Mouse (Mus musculus) liver, embryonic 16.5 days (tissue): ENCODE measurements around the gene Kctd3. TPM values are rescaled to one million over a fixed set of nuclear protein-coding genes. Genes with fewer than 3 reads are reported as not detected.

ENCODE experiments used
- ATAC-seq: fragments of 200-750 bp; cut with Nextera tagmentation; 2 replicates; pipeline ENCODE4 v1.8.0; 2017; ENCODE audit warnings: low read depth, mild to moderate bottlenecking, moderate number of reproducible peaks, moderate library complexity
- H3K27ac ChIP-seq: fragments of 300-500 bp; sonication (generic); 2 replicates; pipeline ENCODE4 v1.5.1; 2014; ENCODE audit warnings: mild to moderate bottlenecking, low read length
- H3K27me3 ChIP-seq: fragments of 300-500 bp; sonication (generic); 2 replicates; pipeline ENCODE4 v1.6.1; 2014; ENCODE audit warnings: low read depth, low read length, mixed read lengths; ENCODE audit not compliant: control insufficient read depth, insufficient read depth
- H3K36me3 ChIP-seq: fragments of 300-500 bp; sonication (generic); 2 replicates; pipeline ENCODE4 v1.6.1; 2014; ENCODE audit warnings: mild to moderate bottlenecking; ENCODE audit not compliant: control insufficient read depth, insufficient read depth
- H3K4me1 ChIP-seq: fragments of 300-500 bp; sonication (generic); 2 replicates; pipeline ENCODE4 v1.6.1; 2014; ENCODE audit warnings: low read depth, low read length, mixed read lengths; ENCODE audit not compliant: control insufficient read depth
- H3K4me2 ChIP-seq: fragments of 300-500 bp; sonication (generic); 2 replicates; pipeline ENCODE4 v1.6.1; 2014; ENCODE audit warnings: low read depth, low read length, mixed read lengths
- H3K4me3 ChIP-seq: fragments of 300-500 bp; sonication (generic); 2 replicates; pipeline ENCODE4 v1.5.1; 2014; ENCODE audit warnings: low read depth, mild to moderate bottlenecking, low read length
- H3K9ac ChIP-seq: fragments of 300-500 bp; sonication (generic); 2 replicates; pipeline ENCODE4 v1.6.1; 2014; ENCODE audit warnings: low read depth, low read length
- H3K9me3 ChIP-seq: fragments of 300-500 bp; sonication (generic); replicated peaks from 2 replicates; pipeline ENCODE4 v1.6.1; 2016; ENCODE audit warnings: low read length; ENCODE audit not compliant: control insufficient read depth
- WGBS: fragments of 180-500 bp; shearing (Covaris S2); extraction: QIAGEN DNeasy Blood & Tissue Kit; methylation state at CpG from one replicate; pipeline ENCODE4 v1.1.7; 2014; ENCODE audit not compliant: insufficient replicate concordance; 5-methylcytosine and 5-hydroxymethylcytosine counted together
- polyA plus RNA-seq: library from polyadenylated mRNA; unstranded; fragments of >200 nt; fragmentation: Nextera tagmentation; extraction: Ambion mirVana; gene quantifications from 2 replicates; pipeline ENCODE4 v1.2.1, GENCODE M21; 2015

Kctd3 gene
- polyA plus RNA-seq, 1 experiment from 2014 or later: 9.3 TPM

DNA sequence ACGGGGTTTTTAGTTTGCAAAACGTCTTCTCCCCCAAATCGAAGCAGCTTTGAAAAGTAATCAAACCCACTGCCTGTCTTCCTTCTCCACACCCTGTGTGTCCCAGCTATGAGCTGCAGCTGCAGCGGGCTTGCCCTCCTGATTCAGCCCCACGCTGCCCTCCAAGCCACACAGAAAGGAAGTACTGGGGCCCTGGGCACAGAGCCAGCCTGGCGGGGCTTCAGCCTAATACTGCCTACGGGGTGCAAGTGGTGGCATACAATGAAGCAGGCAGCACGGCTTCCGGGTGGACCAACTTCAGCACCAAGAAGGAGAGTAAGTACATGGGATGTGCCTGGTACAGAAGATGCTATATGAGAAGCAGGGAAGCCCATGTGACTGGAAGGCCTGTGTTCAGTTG, 59.4 kb downstream of the Kctd3 start:
- no peak overlapping the region for H3K9ac ChIP-seq
- no peaks in the 10 kb centered on the region for H3K36me3 ChIP-seq
- peaks cover 3% of the 10 kb centered on the region; the same call in 1 of the 2 replicates for H3K4me1 ChIP-seq
- WGBS: 56% methylated on average over 9 of the region's 9 CpGs
- no peak for ATAC-seq
- H3K27ac ChIP-seq: no peak overlapping the region
- no peak overlapping the region for H3K4me3 ChIP-seq
- no peaks in the 10 kb centered on the region for H3K9me3 ChIP-seq
- H3K4me2 ChIP-seq: no peak overlapping the region
- no peaks in the 10 kb centered on the region for H3K27me3 ChIP-seq

DNA sequence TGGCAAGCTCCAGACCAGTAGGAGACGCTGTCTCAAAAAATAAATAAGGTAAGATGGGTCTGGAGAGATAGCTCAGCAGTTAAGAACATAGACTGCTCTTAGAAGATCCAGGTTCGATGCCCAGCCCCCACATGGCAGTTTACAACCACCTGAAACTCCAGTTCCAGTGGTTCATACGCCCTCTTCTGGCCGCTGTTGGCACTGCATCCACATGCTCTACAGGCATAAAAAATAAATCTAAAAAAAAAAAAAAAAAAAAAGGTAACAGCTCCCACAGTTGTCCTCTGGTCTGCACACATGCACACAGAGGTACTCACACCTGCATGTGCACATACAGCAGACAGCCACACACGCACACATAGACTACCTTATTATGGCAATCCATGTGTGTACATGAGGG, 59.8 kb downstream of the Kctd3 start:
- Histone ChIP-seq H3K4me1 (peaks cover 3% of the 10 kb centered on the region; the same call in 1 of the 2 replicates), H3K4me3 (no peak overlapping the region), H3K36me3 (no peaks in the 10 kb centered on the region), H3K9ac (no peak overlapping the region), H3K27me3 (no peaks in the 10 kb centered on the region), H3K4me2 (no peak overlapping the region), H3K27ac (no peak overlapping the region), H3K9me3 (no peaks in the 10 kb centered on the region)
- ATAC-seq: no peak
- WGBS: 48% methylated on average over 5 of the region's 5 CpGs

DNA sequence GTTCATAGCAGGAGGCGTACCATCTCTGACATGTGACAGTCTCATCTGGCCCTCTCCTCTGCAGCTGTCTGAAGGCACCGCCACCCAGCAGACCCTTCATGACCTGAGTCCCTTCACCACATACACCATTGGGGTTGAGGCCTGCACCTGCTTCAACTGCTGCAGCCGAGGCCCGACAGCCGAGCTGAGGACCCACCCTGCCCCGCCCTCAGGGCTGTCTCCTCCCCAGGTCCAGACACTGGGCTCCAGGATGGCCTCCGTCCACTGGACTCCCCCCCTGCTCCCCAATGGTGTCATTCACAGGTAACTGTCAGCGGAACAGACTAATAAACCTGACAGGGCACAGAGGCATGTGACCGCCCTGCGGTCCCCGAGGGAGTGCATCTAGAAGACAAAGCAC, 60.8 kb downstream of the Kctd3 start:
- peaks cover 3% of the 10 kb centered on the region; the same call in 1 of the 2 replicates for H3K4me1 ChIP-seq
- 75% methylated on average over 11 of the region's 11 CpGs for WGBS
- no peak for ATAC-seq

DNA sequence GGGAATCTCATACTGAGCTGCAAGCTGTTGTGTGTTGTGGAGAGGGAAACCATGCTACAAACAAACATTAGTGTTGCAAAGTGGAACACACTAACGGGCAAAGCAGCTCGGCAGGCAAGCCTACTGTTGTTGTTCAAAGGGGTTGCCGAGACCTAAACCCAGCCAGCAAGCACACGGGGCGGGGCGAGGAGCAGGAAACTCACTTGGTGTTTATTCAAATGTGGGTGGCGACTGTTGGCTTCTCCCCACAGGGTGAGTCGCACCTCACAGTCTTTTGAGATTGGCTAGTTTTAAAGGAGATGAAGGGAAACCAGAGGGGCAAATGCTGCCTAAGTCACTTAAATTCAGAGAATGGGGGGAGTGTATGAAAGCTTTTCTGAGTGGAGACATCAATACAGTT, 62.3 kb downstream of the Kctd3 start:
- H3K9ac ChIP-seq: no peak overlapping the region
- H3K4me2 ChIP-seq: no peak overlapping the region
- no peaks in the 10 kb centered on the region for H3K27me3 ChIP-seq
- no peaks in the 10 kb centered on the region; the same call in 1 of the 2 replicates for H3K9me3 ChIP-seq
- 20% methylated on average over 8 of the region's 8 CpGs for WGBS
- no peak overlapping the region for H3K27ac ChIP-seq
- H3K36me3 ChIP-seq: no peaks in the 10 kb centered on the region
- peaks cover 3% of the 10 kb centered on the region; the same call in 1 of the 2 replicates for H3K4me1 ChIP-seq
- no peak for ATAC-seq
- H3K4me3 ChIP-seq: no peak overlapping the region

More for the DNA sequence above, 60.8 kb downstream of the Kctd3 start:
- H3K4me3 ChIP-seq: no peak overlapping the region
- no peaks in the 10 kb centered on the region for H3K27me3 ChIP-seq
- no peaks in the 10 kb centered on the region for H3K36me3 ChIP-seq
- H3K9me3 ChIP-seq: no peaks in the 10 kb centered on the region
- H3K4me2 ChIP-seq: no peak overlapping the region
- H3K27ac ChIP-seq: no peak overlapping the region
- H3K9ac ChIP-seq: no peak overlapping the region

DNA sequence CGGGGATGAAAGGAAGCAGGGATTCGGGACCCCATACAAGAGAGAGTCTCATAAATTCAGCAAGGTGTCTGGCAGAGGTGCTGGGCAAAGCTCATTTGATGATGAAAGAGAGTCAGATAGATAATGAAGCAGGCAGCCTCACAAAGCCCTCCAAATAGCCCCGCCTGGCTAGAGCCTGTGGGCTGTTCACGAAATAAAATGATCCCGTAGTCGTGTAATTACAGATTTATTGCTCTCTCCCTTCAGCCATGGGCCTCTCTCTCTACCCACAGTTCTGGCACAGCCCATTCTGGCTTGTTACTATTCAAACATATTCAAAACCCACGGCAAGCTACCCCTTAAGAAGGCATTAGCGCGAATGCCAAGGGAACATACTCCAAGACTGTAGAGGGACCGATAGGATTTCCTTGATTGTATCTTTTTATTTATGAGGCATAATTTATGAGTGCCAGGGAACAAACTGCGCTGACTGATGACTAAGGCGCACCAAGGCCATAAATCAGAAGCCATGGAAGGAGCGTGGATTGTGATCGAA, 70.3 kb downstream of the Kctd3 start:
- ATAC-seq: no peak
- H3K4me1 ChIP-seq: no peaks in the 10 kb centered on the region
- no peak overlapping the region for H3K27ac ChIP-seq
- WGBS: 72% methylated on average over 14 of the region's 14 CpGs
- H3K27me3 ChIP-seq: no peaks in the 10 kb centered on the region
- H3K9ac ChIP-seq: no peak overlapping the region
- no peaks in the 10 kb centered on the region; the same call in 1 of the 2 replicates for H3K9me3 ChIP-seq
- no peaks in the 10 kb centered on the region for H3K36me3 ChIP-seq
- no peak overlapping the region for H3K4me3 ChIP-seq
- no peak overlapping the region for H3K4me2 ChIP-seq
